Mouse (Mus musculus) brown adipose tissue, adult 24 weeks (tissue): ENCODE data around the gene Rhebl1. TPM values are rescaled to one million over a fixed set of nuclear protein-coding genes. Genes with fewer than 3 reads are reported as not detected.

Experiments used
- H3K27ac ChIP-seq: fragments of 200-500 bp; replicated peaks from 2 replicates; pipeline ENCODE4 v1.5.1; 2012; ENCODE audit warnings: low read depth, mild to moderate bottlenecking, low read length
- H3K4me1 ChIP-seq: fragments of 200-500 bp; 2 replicates; pipeline ENCODE4 v1.6.1; 2012; ENCODE audit warnings: low read length, mixed read lengths; ENCODE audit not compliant: control insufficient read depth, insufficient read depth, insufficient read length
- H3K4me3 ChIP-seq: fragments of 200-500 bp; 2 replicates; pipeline ENCODE4 v1.5.1; 2012; ENCODE audit warnings: low read depth, mild to moderate bottlenecking, low read length, moderate library complexity; ENCODE audit not compliant: insufficient read depth
- polyA plus RNA-seq: library from polyadenylated mRNA; stranded (reverse); fragments of >200 nt; gene quantifications from 2 replicates; pipeline ENCODE4 v1.2.4, GENCODE M21; 2012; ENCODE audit not compliant: missing spikeins, insufficient read depth, insufficient read length

The Rhebl1 gene
- polyA plus RNA-seq, 1 experiment: not detected

DNA sequence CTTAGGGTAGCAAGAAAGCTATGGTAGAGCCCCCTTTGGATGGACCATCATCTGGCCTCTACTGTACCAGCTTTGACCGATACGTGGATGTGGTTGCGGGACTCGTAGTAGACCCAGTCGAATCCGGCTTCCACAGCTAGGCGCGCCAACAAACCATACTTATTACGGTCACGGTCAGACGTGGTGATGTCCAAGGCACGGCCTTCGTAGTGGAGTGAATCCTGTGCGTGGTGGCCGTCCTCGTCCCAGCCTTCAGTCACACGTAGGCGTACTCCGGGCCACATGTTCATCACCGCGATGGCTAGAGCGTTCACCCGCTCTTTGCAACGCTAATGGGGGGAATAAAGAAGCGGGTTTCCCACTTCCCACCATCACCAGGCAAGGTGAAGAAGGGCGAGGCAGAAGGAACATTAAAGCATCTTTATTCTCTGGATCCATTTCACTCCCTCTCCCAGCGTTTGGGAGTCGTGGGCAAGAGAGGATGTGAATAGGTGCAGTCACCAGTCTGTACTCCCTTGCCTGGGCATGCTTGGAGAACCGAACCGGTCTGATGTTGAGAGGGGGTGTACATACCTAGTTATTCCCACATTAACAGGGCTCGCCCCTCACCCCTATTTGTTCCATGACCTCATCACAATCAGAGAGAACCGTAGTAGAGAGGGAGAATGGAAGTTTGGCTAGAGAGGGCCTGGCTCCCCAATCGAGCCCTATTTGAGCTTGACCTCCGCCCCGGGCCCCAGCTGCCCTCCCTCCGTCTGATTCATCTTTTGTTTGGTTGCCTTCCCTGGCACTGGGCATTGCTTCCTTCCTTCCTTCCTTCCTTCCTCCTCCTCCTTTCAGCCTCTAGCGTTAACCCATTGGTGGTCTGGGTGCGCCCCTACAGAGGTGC, 650 bp upstream of the Rhebl1 start:
- Histone ChIP-seq H3K4me3 (peak overlapping the region; percentile 76), H3K4me1 (peaks cover 15% of the 10 kb centered on the region), H3K27ac (no peak overlapping the region; the same call in 1 of the 2 replicates)

DNA sequence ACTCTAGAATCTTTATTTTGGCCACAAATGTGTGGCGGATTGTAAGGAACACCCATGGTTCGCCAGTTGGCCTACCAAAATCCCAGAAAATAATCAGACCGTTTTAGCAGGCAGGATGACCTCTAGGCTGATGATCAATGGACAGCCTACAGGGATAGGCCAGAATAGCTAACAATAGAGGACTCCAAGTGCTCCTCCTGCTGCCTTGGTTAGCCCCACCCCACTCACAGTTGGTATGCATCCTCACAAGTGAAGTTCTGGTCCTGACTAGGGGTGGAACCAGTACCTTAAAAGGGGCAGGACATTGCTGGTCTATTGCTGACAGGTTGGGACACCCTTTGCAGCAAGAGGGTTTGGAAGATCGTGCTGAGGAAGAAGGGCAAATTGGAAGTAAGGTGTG, 1.3 kb downstream of the Rhebl1 start:
- Histone ChIP-seq H3K4me3 (no peak overlapping the region), H3K27ac (no peak overlapping the region)

DNA sequence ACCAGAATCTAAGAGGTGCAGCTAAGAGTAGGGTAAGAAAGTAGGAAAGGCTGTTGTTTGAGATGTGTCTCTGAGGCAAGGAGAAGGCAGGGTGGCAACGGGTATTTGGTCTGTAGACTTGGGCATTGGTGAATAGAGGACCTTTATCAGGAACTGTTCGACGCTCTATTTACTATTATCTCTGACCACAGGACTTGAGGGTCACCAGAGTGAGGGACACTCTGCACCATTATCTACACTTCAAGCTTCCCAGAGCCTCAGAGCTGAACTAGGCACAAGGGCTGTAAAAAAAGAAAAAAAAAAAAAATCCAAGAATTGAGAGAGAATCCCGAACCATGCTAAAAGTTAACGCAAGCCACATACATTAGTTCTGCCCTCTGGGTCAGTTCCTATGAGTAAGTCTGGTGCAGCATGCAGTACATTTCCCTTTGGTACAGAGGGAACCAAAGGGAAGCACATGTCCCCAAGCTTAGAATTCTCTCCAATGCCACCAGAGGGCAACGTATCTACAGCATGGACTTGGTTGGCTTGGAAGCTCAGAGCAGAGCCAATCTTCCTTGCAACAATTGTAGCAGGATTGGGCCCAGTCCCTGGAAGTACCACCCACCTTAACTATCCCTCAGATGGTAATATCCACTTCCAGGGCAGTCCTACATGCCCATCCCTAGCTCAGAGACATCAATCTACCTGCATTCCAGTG, 2.3 kb downstream of the Rhebl1 start:
- peaks cover 12% of the 10 kb centered on the region for H3K4me1 ChIP-seq
- H3K27ac ChIP-seq: no peak overlapping the region
- no peak overlapping the region for H3K4me3 ChIP-seq

More for the DNA sequence above, 1.3 kb downstream of the Rhebl1 start:
- H3K4me1 ChIP-seq: peaks cover 15% of the 10 kb centered on the region

DNA sequence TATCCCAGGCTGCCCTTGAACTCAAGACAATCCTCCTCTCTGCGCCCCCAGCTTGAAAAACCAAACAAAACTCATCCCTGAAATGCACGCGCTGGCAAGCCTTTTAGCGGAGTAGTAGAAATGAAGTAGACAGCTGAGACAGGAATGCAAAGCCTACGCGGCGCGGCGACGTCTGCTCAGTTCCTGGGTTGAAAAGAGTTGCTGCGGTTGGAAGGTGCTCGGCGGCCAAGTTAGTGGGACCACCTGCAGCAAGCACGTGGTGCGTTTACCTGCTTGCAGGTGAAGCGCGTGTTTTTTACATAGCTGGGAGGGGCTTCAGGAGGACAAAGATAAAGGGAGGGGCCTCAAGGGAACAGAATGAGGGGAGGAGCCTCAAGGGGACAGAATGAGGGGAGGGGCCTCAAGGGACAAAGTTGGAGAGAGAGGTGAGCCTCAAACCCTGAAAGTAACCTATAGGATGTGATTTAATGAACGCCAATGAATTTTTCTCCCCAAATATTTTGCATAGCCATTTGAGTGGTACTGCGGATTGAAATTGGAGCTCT, 3.1 kb downstream of the Rhebl1 start:
- no peak overlapping the region for H3K4me3 ChIP-seq
- no peak overlapping the region for H3K27ac ChIP-seq
- peaks cover 9% of the 10 kb centered on the region for H3K4me1 ChIP-seq

DNA sequence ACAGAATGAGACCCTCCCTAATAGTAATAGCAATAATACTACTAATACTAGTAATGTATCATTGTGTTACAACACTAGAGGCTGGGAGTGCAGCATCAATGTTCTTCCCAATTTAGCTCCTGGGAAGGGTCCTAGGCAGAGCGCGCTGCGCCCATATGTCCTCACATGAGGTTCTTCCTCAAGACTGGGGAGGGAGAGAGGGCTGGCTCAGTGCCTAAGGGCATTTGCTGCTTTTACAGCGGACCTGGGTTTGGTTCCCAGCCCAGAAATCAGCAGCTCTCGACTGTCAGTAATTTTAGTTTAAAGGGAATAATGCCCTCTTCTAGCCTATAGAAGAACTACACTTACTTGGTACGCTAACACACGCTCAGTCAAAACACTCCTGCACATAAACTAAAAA, 6.8 kb downstream of the Rhebl1 start:
- Histone ChIP-seq H3K4me3 (no peak overlapping the region), H3K4me1 (no peaks in the 10 kb centered on the region), H3K27ac (no peak overlapping the region)

DNA sequence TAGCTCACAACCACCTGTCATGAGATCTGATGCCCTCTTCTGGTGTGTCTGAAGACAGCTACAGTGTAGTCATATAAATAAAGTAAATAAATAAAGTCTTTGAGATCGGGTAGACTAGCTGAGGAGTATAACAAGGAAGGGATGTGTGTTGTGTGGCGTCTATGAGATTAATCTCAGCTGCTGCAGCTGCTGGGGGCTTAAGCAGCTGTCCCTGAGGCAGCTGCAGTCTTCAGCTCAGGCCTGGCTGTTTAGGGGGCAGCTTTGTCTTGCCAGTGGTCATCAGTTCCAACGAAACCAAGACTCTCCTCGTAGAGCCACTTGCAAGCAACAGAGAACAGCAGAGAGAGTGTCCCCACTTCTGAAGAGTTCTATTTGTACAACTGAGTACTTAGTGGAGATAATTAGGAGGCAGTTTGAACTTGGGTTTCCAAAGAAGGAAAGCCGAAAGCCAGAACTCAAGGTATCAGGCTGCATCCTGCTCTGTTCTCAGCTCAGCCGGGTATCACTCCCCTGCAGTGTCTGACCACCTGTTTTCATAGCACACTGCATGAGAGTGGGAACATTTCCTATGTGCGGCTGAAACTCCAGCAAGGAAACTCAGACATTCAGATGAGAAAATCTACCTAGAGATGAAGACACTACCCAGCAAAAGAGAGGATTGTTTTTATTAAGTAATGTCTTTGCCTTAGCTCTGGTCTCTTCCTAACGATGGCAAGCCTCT, 7.5 kb downstream of the Rhebl1 start:
- no peaks in the 10 kb centered on the region for H3K4me1 ChIP-seq
- no peak overlapping the region for H3K27ac ChIP-seq
- H3K4me3 ChIP-seq: no peak overlapping the region

DNA sequence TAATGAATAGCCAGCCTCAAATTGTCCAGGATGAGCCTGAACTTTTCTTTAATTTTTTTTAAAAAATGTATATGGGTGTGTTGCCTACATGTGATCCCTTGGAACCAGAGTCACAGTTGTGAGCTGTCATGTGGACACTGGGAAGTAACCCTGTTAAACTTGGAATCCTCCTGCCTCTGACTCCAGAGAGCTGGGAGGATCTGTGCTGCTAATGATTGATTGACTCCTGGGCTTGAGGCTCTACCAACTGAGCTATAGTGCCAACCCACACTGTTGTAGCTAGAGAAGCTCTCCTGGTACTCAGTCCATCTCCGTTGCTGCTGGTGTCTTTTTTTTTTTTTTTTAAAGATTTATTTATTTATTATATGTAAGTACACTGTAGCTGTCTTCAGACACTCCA, 10.2 kb downstream of the Rhebl1 start:
- no peak overlapping the region for H3K27ac ChIP-seq
- H3K4me3 ChIP-seq: no peak overlapping the region
- no peaks in the 10 kb centered on the region for H3K4me1 ChIP-seq

DNA sequence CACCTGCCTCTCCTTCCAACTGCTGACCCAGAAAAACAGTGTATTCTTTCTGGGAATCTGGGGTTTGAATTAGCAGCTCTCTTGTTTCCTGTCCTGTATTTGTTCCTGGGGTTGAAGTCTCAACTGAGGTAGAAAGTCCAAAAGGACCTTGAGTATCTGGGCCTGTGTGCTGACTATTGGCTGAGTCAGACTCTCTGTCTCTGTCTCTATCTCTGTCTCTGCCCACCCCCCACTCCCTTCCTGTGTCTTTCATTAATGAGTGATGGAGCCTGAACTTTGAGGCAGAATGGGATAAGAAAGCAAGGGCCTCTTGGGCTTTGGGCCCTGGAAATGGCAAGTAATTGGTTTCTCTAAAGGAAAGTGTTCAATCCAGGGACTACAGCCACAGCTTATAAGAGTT, 10.7 kb downstream of the Rhebl1 start:
- no peak overlapping the region for H3K4me3 ChIP-seq
- no peak overlapping the region for H3K27ac ChIP-seq
- H3K4me1 ChIP-seq: no peaks in the 10 kb centered on the region

DNA sequence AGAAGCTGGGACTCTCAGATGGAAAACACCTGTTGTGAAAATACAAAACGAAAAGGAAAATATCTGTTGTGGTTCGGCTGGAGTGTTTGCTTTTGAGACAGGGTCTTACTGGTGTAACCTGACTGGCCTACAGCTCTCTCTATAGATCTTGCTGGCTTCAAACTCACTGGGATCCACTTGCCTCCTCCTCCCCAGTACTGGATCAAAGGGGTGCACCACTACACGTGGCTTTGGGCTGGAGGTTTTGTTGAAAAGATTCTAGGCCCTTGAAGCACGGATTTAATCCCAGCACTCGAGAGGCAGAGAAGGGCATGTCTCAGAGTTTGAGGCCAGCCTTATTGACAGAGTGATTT, 12.7 kb downstream of the Rhebl1 start:
- H3K27ac ChIP-seq: no peak overlapping the region
- H3K4me3 ChIP-seq: peak overlapping the region; percentile 36
- H3K4me1 ChIP-seq: no peaks in the 10 kb centered on the region

DNA sequence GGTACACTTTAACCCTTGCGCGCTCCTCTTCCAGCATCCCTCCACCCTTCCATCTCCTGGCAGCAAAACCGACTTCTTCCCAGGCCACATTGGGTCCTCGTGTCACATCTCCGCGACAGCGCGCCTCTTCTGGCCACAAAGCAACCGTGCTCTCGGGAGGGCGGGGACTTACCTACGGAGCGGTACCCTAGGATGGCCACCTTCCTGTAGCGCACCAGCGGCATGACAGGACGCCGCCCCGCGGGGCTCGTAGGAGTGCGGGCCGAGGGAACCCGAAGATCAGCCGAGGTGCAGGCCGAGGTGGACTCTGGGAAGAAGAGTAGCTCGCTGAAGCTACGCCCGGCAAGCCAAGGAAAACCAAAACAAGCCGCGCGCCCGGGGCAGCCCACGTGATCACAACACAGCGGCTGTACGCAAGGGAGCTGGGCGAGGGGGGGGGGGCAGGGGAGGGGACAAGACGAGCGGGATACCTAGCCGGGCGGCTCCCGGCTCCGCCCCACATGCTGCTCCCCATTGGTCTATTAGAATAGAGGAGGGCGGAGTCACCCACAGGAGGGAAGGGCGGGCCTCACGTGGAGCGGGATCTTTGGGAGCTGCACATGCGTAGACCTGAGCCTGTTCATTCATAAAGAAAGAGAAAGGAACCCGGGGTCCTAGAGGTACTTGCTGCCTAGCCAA, 13.2 kb downstream of the Rhebl1 start:
- H3K27ac ChIP-seq: no peak overlapping the region; the same call in 1 of the 2 replicates
- H3K4me1 ChIP-seq: no peaks in the 10 kb centered on the region
- H3K4me3 ChIP-seq: peak overlapping the region; percentile 89

DNA sequence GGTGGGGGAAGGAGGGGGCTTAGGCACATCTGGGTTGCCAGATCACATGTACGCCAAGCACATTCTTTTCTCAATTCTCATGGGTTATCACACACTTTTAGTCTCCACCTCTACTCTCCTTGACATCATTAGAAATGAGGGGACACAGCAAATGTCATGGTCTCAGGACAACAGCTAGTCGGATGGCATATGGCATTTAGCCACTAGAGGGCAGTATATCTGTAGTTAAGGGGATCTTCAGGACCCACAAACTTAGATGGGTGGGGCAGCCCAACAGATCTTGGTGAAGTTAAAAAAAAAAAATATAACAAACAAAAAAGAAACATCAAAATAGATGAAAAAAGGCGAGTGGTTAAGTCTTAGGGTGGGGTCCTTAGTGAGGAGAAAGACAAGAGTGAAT, 17.0 kb downstream of the Rhebl1 start:
- H3K4me1 ChIP-seq: no peaks in the 10 kb centered on the region

DNA sequence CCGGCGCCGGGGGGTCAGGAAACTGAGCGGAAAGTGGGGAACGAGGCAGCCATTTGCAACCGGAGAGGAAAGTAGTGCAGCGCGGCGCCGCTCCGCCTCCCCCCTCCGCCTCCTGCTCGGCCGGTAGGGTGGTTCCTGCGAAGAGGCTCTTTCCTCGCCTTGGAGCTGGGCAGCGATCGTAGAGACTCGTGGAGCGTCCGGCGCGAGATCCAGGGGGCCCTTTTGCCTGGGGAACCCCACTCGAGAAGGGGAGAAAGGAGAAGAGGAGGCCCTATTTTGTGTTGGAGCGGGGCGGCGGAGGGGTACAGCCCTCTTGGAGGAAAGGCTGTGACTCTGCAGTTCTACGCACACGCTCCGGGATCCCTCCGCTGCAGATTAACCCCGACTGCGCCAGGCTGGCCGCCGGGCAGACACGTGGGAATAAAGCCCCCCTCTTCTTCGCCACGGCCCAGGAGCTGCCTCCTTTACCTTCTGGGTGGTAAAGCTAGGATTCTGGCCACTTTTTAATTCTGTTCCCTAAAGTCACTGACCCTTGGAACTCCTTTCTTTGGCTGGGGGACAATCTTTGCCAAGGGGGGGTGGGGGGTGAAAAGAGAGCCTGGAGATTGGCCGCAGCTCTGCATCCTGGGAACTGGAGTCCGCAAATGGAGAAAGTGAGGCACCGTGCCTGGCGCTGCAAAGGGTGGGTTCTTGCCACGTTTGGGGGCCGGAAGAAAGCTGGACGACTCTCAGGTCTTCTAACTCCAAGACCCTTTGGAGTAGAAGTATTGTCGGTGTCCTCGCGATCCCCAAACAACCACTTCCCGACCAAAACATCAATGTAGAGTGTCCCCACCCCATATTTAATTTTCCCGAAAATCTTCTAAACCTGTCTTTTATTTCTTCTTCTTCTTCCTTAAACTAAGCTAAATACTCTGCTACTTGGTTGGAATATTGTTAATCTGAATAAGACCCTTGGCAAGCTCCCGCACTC, 22.1 kb downstream of the Rhebl1 start:
- H3K4me1 ChIP-seq: peaks cover 16% of the 10 kb centered on the region
- peak overlapping the region; percentile 91 for H3K4me3 ChIP-seq
- peak overlapping the region; percentile 98 for H3K27ac ChIP-seq

More for the DNA sequence above, 17.0 kb downstream of the Rhebl1 start:
- H3K4me3 ChIP-seq: no peak overlapping the region
- H3K27ac ChIP-seq: no peak overlapping the region

DNA sequence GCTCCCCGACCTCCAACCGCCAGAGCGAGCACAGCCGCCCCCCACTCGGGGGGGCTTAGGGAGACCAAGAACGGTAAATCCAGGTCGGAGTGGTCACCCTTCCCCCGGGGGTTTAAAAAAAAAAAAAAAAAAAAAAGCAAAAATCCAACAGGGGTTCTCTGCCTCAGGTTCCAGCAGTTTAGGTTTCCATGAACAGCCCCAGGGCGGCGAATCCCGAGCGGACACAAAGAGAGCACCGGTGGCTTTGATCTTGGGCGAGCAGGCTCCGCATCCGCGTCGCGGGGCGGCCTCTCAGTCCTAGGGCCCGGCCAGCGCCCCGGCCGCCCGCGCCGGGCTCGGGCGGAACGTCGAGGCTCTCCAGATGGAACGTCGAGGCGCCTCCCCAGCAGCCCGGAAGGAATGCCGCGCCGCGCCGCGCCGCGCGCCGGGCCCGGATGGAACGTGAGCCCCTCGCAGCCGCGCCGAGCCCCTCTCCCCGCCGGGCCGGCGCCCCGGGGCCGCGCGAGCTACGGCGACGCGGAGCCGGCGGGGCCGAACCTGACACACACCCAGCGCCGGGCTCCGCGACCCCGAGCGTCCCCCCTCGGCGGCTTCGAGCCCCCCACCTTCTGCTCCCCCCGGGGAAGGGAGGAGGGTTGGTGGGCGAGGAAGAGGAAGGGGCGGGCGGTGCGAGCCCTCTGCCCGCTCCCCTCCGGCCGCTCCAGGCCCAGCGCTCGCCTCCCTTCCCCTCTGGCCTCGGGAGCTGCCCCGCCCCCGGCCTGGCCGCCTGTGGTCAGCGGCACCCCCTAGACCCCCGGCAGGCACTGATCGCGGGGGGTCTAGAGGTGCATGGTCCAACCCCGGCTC, 23.0 kb downstream of the Rhebl1 start, which contains the start of gene Kmt2d:
Kmt2d (minus strand) TSS at position 135 of the 846 bp plus-strand sequence.
- Histone ChIP-seq H3K4me3 (peak within 1 kb of the TSS; percentile 91), H3K27ac (peak within 1 kb of the TSS; percentile 98), H3K4me1 (peaks cover 19% of the 10 kb centered on the region)
